ENCODE assay signal across 18 mouse cellular contexts in genomic region chr17:29026652-29027356, GRCm38 (mm10). TPM values are rescaled to one million over a fixed set of nuclear protein-coding genes. Genes with fewer than 3 reads are reported as not detected.
DNase-seq lines count a peak whose midpoint lies in the region; ATAC-seq lines count a peak whose summit lies in the region.
"Had no signal": no experiment of that assay in that cellular context is flagged by ENCODE, and none has a peak within 500 bp of the region (broad histone marks: within the 10 kb centered on the region; RNA-seq: fewer than 3 reads in every experiment).

No protein-coding gene starts in this region.

- H3K4me1 ChIP-seq in heart, embryonic 15.5 days (replicated peaks): peaks cover 16% of the 10 kb centered on the region
- peaks cover 47% of the 10 kb centered on the region for H3K4me1 ChIP-seq in lung, embryonic 15.5 days
- peaks cover 30% of the 10 kb centered on the region for H3K4me1 ChIP-seq in stomach, embryonic 15.5 days

- peak overlapping the region; percentile 69 for H3K27ac ChIP-seq in heart, embryonic 15.5 days
- H3K27ac ChIP-seq in lung, embryonic 15.5 days: peak overlapping the region; percentile 83
- H3K27ac ChIP-seq in stomach, embryonic 15.5 days: peak overlapping the region; percentile 71
- H3K27ac ChIP-seq: forebrain, embryonic 12.5 days; liver, embryonic 13.5 days; macrophage had no signal

- H3K9me3 ChIP-seq in heart, embryonic 15.5 days (replicated peaks): no peaks in the 10 kb centered on the region
- H3K9me3 ChIP-seq in lung, embryonic 15.5 days: no peaks in the 10 kb centered on the region
- no peaks in the 10 kb centered on the region for H3K9me3 ChIP-seq in stomach, embryonic 15.5 days
- H3K9me3 ChIP-seq: forebrain, embryonic 12.5 days; liver, embryonic 13.5 days had no signal

- H3K36me3 ChIP-seq in heart, embryonic 15.5 days: no peaks in the 10 kb centered on the region
- no peaks in the 10 kb centered on the region for H3K36me3 ChIP-seq in lung, embryonic 15.5 days
- H3K36me3 ChIP-seq in stomach, embryonic 15.5 days: no peaks in the 10 kb centered on the region
- H3K36me3 ChIP-seq: forebrain, embryonic 12.5 days; liver, embryonic 13.5 days had no signal

- no peak overlapping the region for H3K4me2 ChIP-seq in heart, embryonic 15.5 days
- H3K4me2 ChIP-seq in lung, embryonic 15.5 days: no peak overlapping the region
- peak overlapping the region; percentile 10; the same call in 1 of the 2 replicates for H3K4me2 ChIP-seq in stomach, embryonic 15.5 days
- H3K4me2 ChIP-seq: forebrain, embryonic 12.5 days; liver, embryonic 13.5 days had no signal

- no peak overlapping the region for H3K9ac ChIP-seq in heart, embryonic 15.5 days
- H3K9ac ChIP-seq in lung, embryonic 15.5 days: 0 out of 2 replicates have a peak overlapping the region, but pooled peaks have one; percentile 1
- H3K9ac ChIP-seq in stomach, embryonic 15.5 days: no peak overlapping the region
- H3K9ac ChIP-seq: forebrain, embryonic 12.5 days; liver, embryonic 13.5 days had no signal

- H3K4me3 ChIP-seq in heart, embryonic 15.5 days: no peak overlapping the region
- H3K4me3 ChIP-seq in lung, embryonic 15.5 days: no peak overlapping the region
- H3K4me3 ChIP-seq in stomach, embryonic 15.5 days (replicated peaks): no peak overlapping the region
- H3K4me3 ChIP-seq: forebrain, embryonic 12.5 days; liver, embryonic 13.5 days had no signal

- WGBS in heart, embryonic 15.5 days: 53% methylated on average over 5 of the region's 5 CpGs
- WGBS in lung, embryonic 15.5 days: 26% methylated on average over 5 of the region's 5 CpGs
- WGBS in stomach, embryonic 15.5 days: 41% methylated on average over 5 of the region's 5 CpGs

- no peaks in the 10 kb centered on the region for H3K27me3 ChIP-seq in heart, embryonic 15.5 days
- H3K27me3 ChIP-seq in lung, embryonic 15.5 days: no peaks in the 10 kb centered on the region
- H3K27me3 ChIP-seq in stomach, embryonic 15.5 days (replicated peaks): no peaks in the 10 kb centered on the region
- H3K27me3 ChIP-seq: liver, embryonic 13.5 days had no signal

- DNase-seq in heart, adult 8-10 months (ENCODE audit: low spot score): no peak
- DNase-seq in lung, adult 18-20 months: no peak
- peak; percentile 67 for DNase-seq in brain, adult 2 months (ENCODE audit: low read depth, low spot score)
- DNase-seq in adipocyte (ENCODE audit: low spot score): no peak
- DNase-seq: adrenal gland, postnatal 25 days; cerebellum, postnatal 25 days; liver, embryonic 13.5 days; midbrain, embryonic 14.5 days; right cerebral cortex, postnatal 4 days; thymus, postnatal 4 days had no signal

- no peak for ATAC-seq in heart, embryonic 15.5 days (replicated peaks; ENCODE audit: insufficient number of reproducible peaks, insufficient read depth, low FRiP score, low read depth)
- peak; percentile 65 for ATAC-seq in lung, embryonic 15.5 days (ENCODE audit: borderline replicate concordance, extremely low read depth, low FRiP score, low TSS enrichment)
- peak; percentile 54 for ATAC-seq in stomach, embryonic 15.5 days (ENCODE audit: insufficient read depth, low FRiP score, low read depth)
- no peak for ATAC-seq in inflammation-experienced regulatory T-cells, adult 6 months
- ATAC-seq: CD4-positive, CD25-positive, alpha-beta regulatory T cell, adult 4 months; hindbrain, embryonic 16.5 days had no signal

RNA-seq across cellular contexts. Expression of gene Srsf3, which starts 5.6 kb away (rescaled TPM):
- polyA plus RNA-seq in heart, embryonic 15.5 days (2015; fragmentation: Nextera tagmentation; extraction: Ambion mirVana): 318 and 332 TPM in 2 replicates
- 10 to 100 TPM; 52.6 to 73.3 (median 70.5) TPM for total RNA-seq in heart, adult 8-10 months (2022)
- polyA plus RNA-seq in lung, embryonic 15.5 days (2015; fragmentation: Nextera tagmentation; extraction: Ambion mirVana): 633 and 642 TPM in 2 replicates
- 518 and 524 TPM in 2 replicates for polyA plus RNA-seq in stomach, embryonic 15.5 days (2015; fragmentation: Nextera tagmentation; extraction: Ambion mirVana)
- polyA plus RNA-seq in inflammation-experienced regulatory T-cells, adult 6 months (2017; shearing (Covaris generic)): 100 to 1,000 TPM; 296 to 519 (median 387) TPM

RNA-seq across cellular contexts. Expression of gene Stk38, which starts 19.0 kb away (rescaled TPM):
- polyA plus RNA-seq in heart, embryonic 15.5 days (2015; fragmentation: Nextera tagmentation; extraction: Ambion mirVana): 73.6 and 78.0 TPM in 2 replicates
- 10 to 100 TPM; 26.4 to 31.4 (median 29.0) TPM for total RNA-seq in heart, adult 8-10 months (2022)
- 96.6 and 105 TPM in 2 replicates for polyA plus RNA-seq in lung, embryonic 15.5 days (2015; fragmentation: Nextera tagmentation; extraction: Ambion mirVana)
- polyA plus RNA-seq in stomach, embryonic 15.5 days (2015; fragmentation: Nextera tagmentation; extraction: Ambion mirVana): 98.3 and 106 TPM in 2 replicates
- 100 to 1,000 TPM; 155 to 250 (median 235) TPM for polyA plus RNA-seq in inflammation-experienced regulatory T-cells, adult 6 months (2017; shearing (Covaris generic))

Comparison
In these comparisons a context has a peak if more than half of its experiments do, and no peak if none do; other contexts are left out.
1. ATAC-seq: peak in lung, embryonic 15.5 days (single experiment) and stomach, embryonic 15.5 days (single experiment); none in heart, embryonic 15.5 days (single experiment) and inflammation-experienced regulatory T-cells, adult 6 months (single experiment).
2. Peak in every context shown above with its lines, with median percentiles within 50 percentile points of each other: H3K27ac ChIP-seq.